Mouse (Mus musculus) embryonic facial prominence, embryonic 10.5 days (tissue): ENCODE results near the gene Kif1c. TPM values are rescaled to one million over a fixed set of nuclear protein-coding genes. Genes with fewer than 3 reads are reported as not detected.
"Not testable (repeated sequence)": the region's sequence is repeated elsewhere in the genome, so short reads cannot be mapped to it uniquely, and the experiment has no call there.

Source experiments
- DNase-seq: peaks from one replicate; pipeline ENCODE4 v3.0.0-alpha.2; 2017; ENCODE audit warnings: low spot score
- H3K27ac ChIP-seq: fragments of 300-500 bp; sonication (generic); replicated peaks from 2 replicates; pipeline ENCODE4 v1.5.1; 2016; ENCODE audit warnings: mild to moderate bottlenecking
- H3K27me3 ChIP-seq: fragments of 300-500 bp; sonication (generic); replicated peaks from 2 replicates; pipeline ENCODE4 v1.6.1; 2016; ENCODE audit warnings: low read depth, mild to moderate bottlenecking; ENCODE audit not compliant: poor library complexity, severe bottlenecking
- H3K36me3 ChIP-seq: fragments of 300-500 bp; sonication (generic); replicated peaks from 2 replicates; pipeline ENCODE4 v1.6.1; 2016; ENCODE audit warnings: mild to moderate bottlenecking, moderate library complexity
- H3K4me1 ChIP-seq: fragments of 300-500 bp; sonication (generic); 2 replicates; pipeline ENCODE4 v1.6.1; 2016
- H3K4me3 ChIP-seq: fragments of 300-500 bp; sonication (generic); 2 replicates; pipeline ENCODE4 v1.5.1; 2016; ENCODE audit warnings: mild to moderate bottlenecking, moderate library complexity
- H3K9me3 ChIP-seq: fragments of 300-500 bp; sonication (generic); 2 replicates; pipeline ENCODE4 v1.6.1; 2016; ENCODE audit warnings: mild to moderate bottlenecking
- WGBS: fragments of 180-500 bp; shearing (Covaris S2); methylation state at CpG from one replicate; pipeline ENCODE4 v1.1.7; 2016; 5-methylcytosine and 5-hydroxymethylcytosine counted together
- polyA plus RNA-seq: library from polyadenylated mRNA; unstranded; fragments of >200 nt; fragmentation: Nextera tagmentation; extraction: Ambion mirVana; gene quantifications from 2 replicates; pipeline ENCODE4 v1.2.1, GENCODE M21; 2016

Gene Kif1c
- polyA plus RNA-seq, 1 experiment from 2014 or later, result 1.6 TPM

DNA sequence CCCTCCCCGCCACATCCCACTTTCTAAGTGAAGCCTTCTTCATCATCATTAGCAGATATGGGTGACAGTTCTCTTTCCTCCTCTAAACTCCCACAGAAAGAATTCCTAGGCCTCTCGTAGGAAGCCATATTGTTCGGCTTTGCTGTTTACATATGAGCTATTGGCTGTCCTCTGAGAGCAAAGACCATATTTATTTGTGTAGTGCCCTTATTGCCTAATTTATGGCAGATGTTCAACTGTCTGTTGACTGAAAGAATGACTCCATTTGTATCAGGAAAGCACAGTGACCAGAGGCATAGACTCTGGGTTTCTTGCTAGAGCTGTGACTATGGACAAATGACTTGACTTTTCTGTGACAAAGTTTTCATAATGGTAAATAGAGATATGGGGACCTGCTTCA is 41.3 kb downstream of the Kif1c start:
- no peak overlapping the region for H3K27ac ChIP-seq
- no peaks in the 10 kb centered on the region for H3K27me3 ChIP-seq
- WGBS, result 86% methylated on average over 3 of the region's 3 CpGs
- H3K4me3 ChIP-seq, result no peak overlapping the region
- H3K9me3 ChIP-seq, result no peaks in the 10 kb centered on the region
- peaks cover 6% of the 10 kb centered on the region; the same call in 1 of the 2 replicates for H3K4me1 ChIP-seq
- no peaks in the 10 kb centered on the region for H3K36me3 ChIP-seq
- DNase-seq, result no peak

DNA sequence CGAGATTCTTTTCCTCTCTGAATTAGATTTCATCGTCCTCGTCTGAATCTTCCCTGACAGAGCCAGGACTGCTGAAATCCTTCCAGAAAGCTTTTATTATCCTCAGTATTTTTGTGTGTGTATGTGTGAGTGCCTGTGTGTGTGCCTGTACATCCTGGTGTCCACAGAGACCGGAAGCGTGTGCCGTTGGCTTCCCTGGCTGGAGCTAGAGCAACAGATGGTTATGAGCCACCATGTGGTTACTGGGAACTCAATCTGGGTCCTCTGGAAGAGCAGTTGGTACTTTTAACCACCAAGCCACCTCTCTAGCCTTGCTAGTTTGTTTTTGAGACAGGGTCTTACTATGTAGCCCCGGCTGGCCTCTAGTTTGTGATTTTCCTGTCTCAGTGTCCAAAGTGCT is 41.8 kb downstream of the Kif1c start:
- H3K4me3 ChIP-seq, result no peak overlapping the region
- no peaks in the 10 kb centered on the region for H3K9me3 ChIP-seq
- no peaks in the 10 kb centered on the region for H3K36me3 ChIP-seq
- no peak for DNase-seq
- WGBS, result 88% methylated on average over 7 of the region's 7 CpGs
- no peaks in the 10 kb centered on the region for H3K27me3 ChIP-seq
- H3K27ac ChIP-seq, result no peak overlapping the region
- H3K4me1 ChIP-seq, result peaks cover 6% of the 10 kb centered on the region; the same call in 1 of the 2 replicates

DNA sequence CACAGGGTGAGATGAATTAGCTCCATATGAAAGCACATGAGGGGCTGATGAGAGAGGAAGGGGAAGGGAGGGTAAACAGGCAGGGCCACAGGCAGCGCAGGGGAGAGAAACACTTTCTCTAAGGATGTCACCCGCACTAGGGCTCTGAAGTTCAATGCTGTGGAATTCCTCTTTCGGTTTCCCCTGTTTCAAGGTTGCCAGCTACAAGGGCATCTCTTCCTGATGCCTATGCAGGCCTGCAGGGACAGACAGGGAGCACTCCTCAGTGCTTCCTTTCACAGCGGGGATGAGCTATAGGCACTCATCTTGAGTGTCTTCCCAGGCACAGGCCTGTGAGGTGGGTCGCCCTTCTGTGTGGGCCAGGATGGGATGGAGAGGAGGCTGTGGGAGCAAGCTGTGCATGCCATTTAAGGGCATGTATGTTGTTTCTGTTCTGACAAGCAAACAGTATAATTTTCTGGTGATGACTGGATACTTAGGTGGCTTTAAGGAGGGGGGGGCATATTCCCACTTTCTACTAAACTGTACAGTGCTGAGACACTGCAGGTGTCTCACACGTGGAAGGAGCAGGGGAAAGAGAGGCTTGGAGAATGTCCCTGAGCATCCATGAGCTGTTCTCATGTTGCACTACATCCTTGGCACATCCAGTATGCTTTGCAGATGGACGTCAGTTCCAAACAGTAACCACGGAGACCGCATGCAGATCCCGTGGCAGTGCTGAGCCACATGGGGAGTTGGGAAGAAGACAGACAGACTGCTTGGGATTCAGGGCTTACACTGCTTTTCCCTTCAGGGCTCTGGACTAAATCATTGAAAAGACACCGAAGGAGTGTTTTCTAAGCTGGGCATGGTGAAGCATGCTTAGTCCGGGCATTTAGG is 42.5 kb downstream of the Kif1c start:
- H3K9me3 ChIP-seq, result no peaks in the 10 kb centered on the region
- H3K27me3 ChIP-seq, result no peaks in the 10 kb centered on the region
- DNase-seq, result no peak
- no peak overlapping the region for H3K27ac ChIP-seq
- peaks cover 6% of the 10 kb centered on the region; the same call in 1 of the 2 replicates for H3K4me1 ChIP-seq
- no peak overlapping the region for H3K4me3 ChIP-seq
- 84% methylated on average over 12 of the region's 12 CpGs for WGBS
- H3K36me3 ChIP-seq, result no peaks in the 10 kb centered on the region

DNA sequence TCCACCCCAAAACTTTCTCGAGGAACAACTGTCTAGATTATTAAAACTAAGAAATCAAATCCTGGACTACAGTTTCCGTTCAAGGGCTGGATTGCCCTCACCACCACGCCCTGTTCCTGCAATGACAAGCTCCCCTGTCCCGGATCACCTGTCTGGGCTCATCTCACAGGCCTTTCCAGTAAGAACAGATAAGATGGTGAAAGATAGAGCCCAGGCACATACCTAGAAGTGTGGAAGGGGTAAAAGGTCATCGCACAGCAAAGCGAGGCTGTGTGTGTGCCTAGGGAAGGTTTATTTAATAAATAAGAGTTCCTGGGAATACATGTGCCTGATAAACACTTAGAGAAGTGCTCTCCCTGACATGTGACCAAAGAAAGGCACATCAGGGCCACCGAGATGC is 45.3 kb downstream of the Kif1c start:
- H3K27ac ChIP-seq, result no peak overlapping the region
- 83% methylated on average over 7 of the region's 7 CpGs for WGBS
- H3K36me3 ChIP-seq, result no peaks in the 10 kb centered on the region
- H3K9me3 ChIP-seq, result no peaks in the 10 kb centered on the region
- H3K4me3 ChIP-seq, result no peak overlapping the region
- DNase-seq, result no peak
- H3K4me1 ChIP-seq, result 0 out of 2 replicates have a peak, but pooled peaks cover 2% of the 10 kb centered on the region
- H3K27me3 ChIP-seq, result no peaks in the 10 kb centered on the region

DNA sequence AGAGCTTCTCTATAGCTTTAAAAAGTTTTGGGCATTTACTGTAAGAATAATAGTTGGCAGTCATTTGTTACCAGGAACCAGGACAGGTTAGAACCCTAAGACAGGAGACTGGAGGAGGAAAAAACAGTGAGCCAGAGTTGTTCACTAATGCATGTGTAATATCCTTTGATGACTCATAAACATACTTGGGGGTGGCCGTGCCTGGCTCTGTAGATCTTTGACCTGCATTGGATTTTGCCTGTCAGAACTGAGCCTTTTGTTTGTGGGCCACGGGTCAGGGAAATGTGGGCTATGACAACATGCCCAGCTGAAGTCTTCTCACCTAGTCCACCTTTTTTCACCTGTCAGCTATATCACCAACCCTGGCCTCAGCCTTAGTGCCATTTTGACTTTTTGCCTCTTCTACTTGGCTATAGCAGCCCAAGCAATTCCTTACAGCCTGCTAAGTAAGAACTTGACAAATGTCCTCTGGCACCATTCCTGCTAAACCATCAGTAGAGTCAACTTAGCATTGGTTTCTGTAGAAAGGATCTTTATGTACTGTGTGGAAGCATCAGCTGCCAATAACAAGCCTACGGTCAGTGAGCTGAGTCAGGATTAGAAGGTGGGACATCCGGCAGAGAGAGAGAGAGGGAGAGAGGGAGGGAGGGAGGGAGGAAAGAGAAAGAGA is 47.7 kb downstream of the Kif1c start:
- no peaks in the 10 kb centered on the region for H3K27me3 ChIP-seq
- no peak for DNase-seq
- H3K27ac ChIP-seq, result no peak overlapping the region
- no peaks in the 10 kb centered on the region for H3K9me3 ChIP-seq
- 91% methylated on average over 4 of the region's 4 CpGs for WGBS
- no peaks in the 10 kb centered on the region for H3K36me3 ChIP-seq
- no peaks in the 10 kb centered on the region for H3K4me1 ChIP-seq
- H3K4me3 ChIP-seq, result no peak overlapping the region

DNA sequence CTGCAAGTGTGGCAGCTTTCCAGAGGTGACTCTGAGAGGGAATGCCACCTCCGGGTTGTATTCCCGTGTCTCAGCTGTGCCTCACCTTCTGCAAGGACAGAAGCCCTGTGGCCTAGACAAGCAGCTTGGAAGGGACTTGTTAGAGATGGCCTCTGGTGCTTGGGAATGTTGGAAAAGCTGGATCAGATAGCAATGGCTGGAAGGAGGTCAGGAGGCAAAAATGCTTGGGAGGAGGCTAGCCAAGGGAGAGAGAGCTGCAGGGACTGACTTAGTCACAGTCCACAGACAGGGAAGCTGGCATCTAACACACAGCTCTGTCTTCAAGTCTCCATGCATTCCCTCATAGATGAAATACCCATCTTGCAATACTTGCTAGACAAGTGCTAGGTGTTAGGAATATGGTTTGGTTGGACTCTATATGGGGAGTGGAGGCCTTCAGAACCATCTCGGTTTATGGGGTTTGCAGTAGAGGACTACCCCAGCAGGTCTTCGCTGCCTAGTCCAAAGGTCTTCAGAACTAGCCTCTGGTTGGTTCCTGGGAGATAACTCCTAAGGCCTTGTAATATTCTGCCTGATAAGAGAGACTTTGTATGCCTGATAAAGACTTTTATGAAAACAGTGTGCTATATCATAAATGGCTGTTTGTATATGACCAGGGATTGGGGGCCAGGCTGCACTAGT is 52.1 kb downstream of the Kif1c start:
- DNase-seq, result no peak
- H3K4me1 ChIP-seq, result no peaks in the 10 kb centered on the region
- no peaks in the 10 kb centered on the region for H3K9me3 ChIP-seq
- H3K36me3 ChIP-seq, result no peaks in the 10 kb centered on the region
- 87% methylated on average over 4 of the region's 4 CpGs for WGBS
- no peak overlapping the region for H3K4me3 ChIP-seq
- no peaks in the 10 kb centered on the region for H3K27me3 ChIP-seq
- no peak overlapping the region for H3K27ac ChIP-seq

DNA sequence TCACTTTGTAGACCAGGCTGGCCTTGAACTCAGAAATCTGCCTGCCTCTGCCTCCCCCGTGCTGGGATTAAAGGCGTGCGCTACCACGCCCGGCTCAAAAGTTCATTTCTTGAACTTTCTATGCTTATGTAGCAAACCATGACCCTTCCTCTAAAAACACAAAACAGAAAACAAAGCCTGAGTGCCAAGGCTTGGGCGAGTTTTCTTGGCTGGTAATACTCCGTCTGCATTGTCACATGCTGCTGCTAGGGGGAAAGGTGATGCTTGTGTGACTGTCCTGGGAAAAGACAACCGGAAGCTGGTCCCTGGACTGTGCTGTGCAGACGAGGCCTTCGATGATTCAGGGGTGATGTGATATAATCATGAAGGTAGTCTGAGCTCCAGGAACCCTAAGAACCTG is 52.8 kb downstream of the Kif1c start:
- Histone ChIP-seq H3K9me3 (no peaks in the 10 kb centered on the region), H3K27me3 (no peaks in the 10 kb centered on the region), H3K36me3 (no peaks in the 10 kb centered on the region), H3K27ac (no peak overlapping the region), H3K4me1 (no peaks in the 10 kb centered on the region), H3K4me3 (no peak overlapping the region)
- no peak for DNase-seq
- 93% methylated on average over 10 of the region's 10 CpGs for WGBS

DNA sequence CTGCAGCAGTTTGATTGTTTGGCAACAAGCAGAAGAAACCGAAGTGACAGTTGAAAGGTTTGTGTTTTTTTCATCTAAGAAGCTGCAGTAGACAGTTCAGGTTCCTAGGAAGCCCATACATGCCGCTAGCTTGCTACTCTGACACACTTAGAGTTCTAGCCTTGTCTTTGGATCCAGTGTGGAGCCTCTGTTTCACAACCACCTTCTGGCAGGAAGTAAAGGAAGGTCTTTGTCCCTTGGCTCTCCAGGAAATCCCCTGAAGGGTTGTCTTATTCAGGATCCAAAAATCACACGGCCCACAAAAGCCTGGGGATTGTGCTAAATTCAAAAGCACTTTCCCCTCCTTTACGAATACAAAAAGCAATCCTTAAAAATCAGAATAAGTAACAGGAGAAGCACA is 54.1 kb downstream of the Kif1c start:
- Histone ChIP-seq H3K9me3 (no peaks in the 10 kb centered on the region), H3K36me3 (no peaks in the 10 kb centered on the region), H3K27me3 (no peaks in the 10 kb centered on the region), H3K4me1 (no peaks in the 10 kb centered on the region), H3K27ac (no peak overlapping the region), H3K4me3 (no peak overlapping the region)
- no peak for DNase-seq
- 52% methylated on average over 4 of the region's 4 CpGs for WGBS

DNA sequence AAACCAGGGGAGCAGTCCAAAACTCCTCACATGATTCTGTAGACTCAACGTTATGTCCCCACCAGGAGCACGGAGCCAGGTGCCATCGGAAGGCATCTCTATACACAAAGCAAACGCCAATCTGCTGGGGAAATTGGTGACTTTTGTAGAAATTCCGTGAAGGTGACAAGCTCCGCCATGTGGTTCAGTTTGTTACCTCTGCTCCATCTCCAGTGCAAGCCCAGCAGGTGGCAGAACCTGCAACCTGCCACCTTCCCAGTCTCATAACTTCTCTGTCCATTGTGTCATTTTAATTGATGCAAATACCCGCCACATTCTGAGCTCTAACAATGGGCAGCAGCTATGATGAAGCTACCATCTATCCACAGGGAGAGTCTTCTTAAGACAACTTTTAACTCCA is 54.6 kb downstream of the Kif1c start:
- Histone ChIP-seq H3K4me1 (no peaks in the 10 kb centered on the region), H3K27ac (no peak overlapping the region), H3K36me3 (no peaks in the 10 kb centered on the region), H3K9me3 (no peaks in the 10 kb centered on the region), H3K27me3 (no peaks in the 10 kb centered on the region), H3K4me3 (no peak overlapping the region)
- WGBS, result 59% methylated on average over 7 of the region's 7 CpGs
- DNase-seq, result no peak

DNA sequence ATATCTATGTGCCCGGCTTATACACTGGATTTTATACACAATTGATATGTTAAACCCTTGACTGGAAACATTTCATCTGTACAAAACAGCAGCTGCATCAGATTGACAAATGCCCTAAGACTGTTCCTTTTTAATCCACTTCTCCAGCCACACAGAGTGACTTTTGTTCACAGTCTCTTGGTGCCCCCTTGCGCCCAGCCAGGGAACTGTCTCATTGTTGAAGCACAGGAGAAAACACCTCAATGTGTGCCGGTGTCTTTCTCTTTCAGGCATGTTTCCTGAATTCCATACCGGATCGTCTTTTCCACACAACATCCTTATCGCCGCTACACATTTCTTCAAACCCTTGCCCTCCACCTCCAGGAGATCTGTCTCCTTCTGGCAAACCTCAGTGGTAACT is 55.3 kb downstream of the Kif1c start:
- H3K27me3 ChIP-seq, result no peaks in the 10 kb centered on the region
- WGBS, result 12% methylated on average over 7 of the region's 7 CpGs
- peak; percentile 84 for DNase-seq
- no peaks in the 10 kb centered on the region for H3K4me1 ChIP-seq
- no peak overlapping the region for H3K27ac ChIP-seq
- H3K9me3 ChIP-seq, result no peaks in the 10 kb centered on the region
- H3K36me3 ChIP-seq, result no peaks in the 10 kb centered on the region
- H3K4me3 ChIP-seq, result no peak overlapping the region

DNA sequence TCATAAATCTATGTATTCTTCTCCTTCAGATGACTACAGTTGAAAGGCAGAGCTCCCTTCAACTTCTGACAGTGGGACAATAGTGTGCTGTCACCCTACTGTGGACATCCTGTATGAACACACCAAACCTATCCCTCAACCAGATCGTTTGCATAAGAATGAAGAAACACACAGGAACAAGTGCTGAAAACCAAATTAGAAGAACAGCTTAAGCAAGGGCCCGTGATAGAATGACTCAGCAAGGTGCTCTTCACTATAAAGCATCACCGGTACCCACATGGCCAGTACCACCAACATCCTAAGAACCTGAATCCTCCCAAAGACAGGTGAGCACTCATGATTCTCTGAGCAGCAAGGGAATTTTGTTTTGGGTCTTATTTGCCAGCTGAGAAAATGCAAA is 60.1 kb downstream of the Kif1c start:
- H3K36me3 ChIP-seq, H3K4me3 ChIP-seq, H3K9me3 ChIP-seq, H3K27me3 ChIP-seq, DNase-seq, H3K27ac ChIP-seq: not testable (repeated sequence)
- H3K4me1 ChIP-seq, result peaks cover 17% of the 10 kb centered on the region
- 76% methylated on average over 3 of the region's 3 CpGs for WGBS

DNA sequence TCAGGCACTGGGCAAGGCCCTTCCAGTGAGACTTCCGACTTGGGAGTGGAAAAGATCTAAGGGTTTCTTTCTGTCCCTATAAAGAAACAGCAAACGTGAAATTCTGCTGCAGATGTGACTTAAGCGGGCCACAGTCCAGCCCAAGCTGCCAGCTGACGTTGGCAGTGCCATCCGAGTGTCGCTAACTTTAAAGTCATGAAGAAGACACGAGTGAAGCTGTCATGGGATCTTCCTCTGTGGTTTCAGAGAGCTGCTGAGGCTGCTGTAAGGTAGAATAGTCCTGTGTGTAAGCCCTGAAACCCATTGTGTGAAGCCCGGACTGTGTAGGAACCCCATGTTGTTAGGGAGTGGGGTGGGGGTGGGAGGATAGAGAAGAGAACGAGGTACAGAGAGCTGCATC is 62.3 kb downstream of the Kif1c start:
- H3K27me3 ChIP-seq, result no peaks in the 10 kb centered on the region
- 84% methylated on average over 9 of the region's 9 CpGs for WGBS
- no peaks in the 10 kb centered on the region for H3K9me3 ChIP-seq
- no peak overlapping the region for H3K27ac ChIP-seq
- no peak for DNase-seq
- H3K4me1 ChIP-seq, result peaks cover 21% of the 10 kb centered on the region
- H3K4me3 ChIP-seq, result no peak overlapping the region
- 0 out of 2 replicates have a peak, but pooled peaks cover 1% of the 10 kb centered on the region for H3K36me3 ChIP-seq
